Mouse (Mus musculus) forebrain, embryonic 16.5 days (tissue): ENCODE measurements at regions not wholly inside any gene's neighbourhood (a gene's known extent, or its start where the extent isn't known, plus 50 kb on each side); places are given as distances from the start of the nearest gene placed in this dataset.

ENCODE experiments used
- ATAC-seq: fragments of 200-750 bp; cut with Nextera tagmentation; 2 replicates; pipeline ENCODE4 v1.8.0; 2017; ENCODE audit warnings: mild to moderate bottlenecking, moderate library complexity
- H3K27ac ChIP-seq: fragments of 300-500 bp; sonication (generic); 2 replicates; pipeline ENCODE4 v1.5.1; 2014; ENCODE audit warnings: low read length, control low read depth
- H3K27me3 ChIP-seq: fragments of 300-500 bp; sonication (generic); replicated peaks from 2 replicates; pipeline ENCODE4 v1.6.1; 2014; ENCODE audit warnings: low read length; ENCODE audit not compliant: control insufficient read depth, insufficient read depth
- H3K36me3 ChIP-seq: fragments of 300-500 bp; sonication (generic); 2 replicates; pipeline ENCODE4 v1.6.1; 2014; ENCODE audit not compliant: control insufficient read depth, insufficient read depth
- H3K4me1 ChIP-seq: fragments of 300-500 bp; sonication (generic); replicated peaks from 2 replicates; pipeline ENCODE4 v1.6.1; 2014; ENCODE audit warnings: low read length; ENCODE audit not compliant: control insufficient read depth, insufficient read depth
- H3K4me2 ChIP-seq: fragments of 300-500 bp; sonication (generic); 2 replicates; pipeline ENCODE4 v1.6.1; 2014; ENCODE audit warnings: mild to moderate bottlenecking, low read length, control low read depth
- H3K4me3 ChIP-seq: fragments of 300-500 bp; sonication (generic); replicated peaks from 2 replicates; pipeline ENCODE4 v1.5.1; 2014; ENCODE audit warnings: mild to moderate bottlenecking, low read length, control low read depth
- H3K9ac ChIP-seq: fragments of 300-500 bp; sonication (generic); replicated peaks from 2 replicates; pipeline ENCODE4 v1.6.1; 2014; ENCODE audit warnings: low read depth, low read length, control low read depth
- H3K9me3 ChIP-seq: fragments of 300-500 bp; sonication (generic); 2 replicates; pipeline ENCODE4 v1.6.1; 2016; ENCODE audit warnings: low read length; ENCODE audit not compliant: control insufficient read depth
- WGBS: fragments of 180-500 bp; shearing (Covaris S2); extraction: QIAGEN DNeasy Blood & Tissue Kit; methylation state at CpG from one replicate; pipeline ENCODE4 v1.1.7; 2014; 5-methylcytosine and 5-hydroxymethylcytosine counted together

DNA sequence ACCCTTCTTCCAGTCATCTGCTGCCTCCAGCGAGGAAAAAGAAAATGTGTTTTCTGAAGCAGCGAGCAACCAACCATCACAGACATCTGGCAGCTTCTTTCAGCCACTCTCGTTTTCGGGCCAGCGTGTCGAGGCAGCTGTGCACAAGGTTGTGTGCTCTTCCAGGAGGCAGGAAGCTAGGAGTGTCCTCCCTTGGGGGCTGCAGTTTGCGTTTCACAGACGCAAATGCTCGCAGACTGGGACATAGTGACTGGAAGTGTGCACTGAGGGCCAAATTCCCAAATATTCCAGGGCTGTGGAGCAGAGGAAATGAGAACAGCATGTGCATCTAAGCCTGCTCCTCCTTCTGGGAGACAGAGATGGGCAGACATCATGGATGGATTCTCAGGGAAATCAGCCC, 105.6 kb downstream of the Gas1 start:
- no peak overlapping the region for H3K4me3 ChIP-seq
- no peak overlapping the region for H3K9ac ChIP-seq
- WGBS = 78% methylated on average over 9 of the region's 9 CpGs
- no peak for ATAC-seq
- no peaks in the 10 kb centered on the region for H3K27me3 ChIP-seq
- no peak overlapping the region for H3K27ac ChIP-seq
- H3K9me3 ChIP-seq = no peaks in the 10 kb centered on the region
- no peak overlapping the region for H3K4me2 ChIP-seq
- H3K36me3 ChIP-seq = no peaks in the 10 kb centered on the region
- no peaks in the 10 kb centered on the region for H3K4me1 ChIP-seq

DNA sequence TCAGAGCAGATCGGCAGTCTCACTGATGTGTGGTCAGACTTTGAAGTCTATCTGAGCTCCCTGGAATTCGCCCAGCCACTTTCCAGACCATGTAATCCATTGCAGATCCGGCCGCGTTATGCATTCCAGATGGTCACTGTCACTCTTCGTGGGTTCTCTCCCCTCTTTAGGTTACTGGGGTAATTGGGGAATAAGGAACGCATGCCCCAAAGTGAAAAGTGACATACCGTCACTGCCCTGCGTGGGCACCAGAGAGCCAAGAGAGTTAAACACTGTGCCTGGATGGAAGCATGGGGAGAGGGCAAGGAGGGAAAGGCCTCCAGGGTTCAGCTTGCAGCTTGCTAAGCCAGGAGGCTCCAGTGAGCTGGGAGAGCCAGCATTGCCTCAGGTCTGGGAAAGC, 108.0 kb downstream of the Gas1 start:
- no peak for ATAC-seq
- H3K27ac ChIP-seq = no peak overlapping the region
- no peaks in the 10 kb centered on the region for H3K27me3 ChIP-seq
- H3K9me3 ChIP-seq = no peaks in the 10 kb centered on the region
- H3K36me3 ChIP-seq = no peaks in the 10 kb centered on the region
- no peaks in the 10 kb centered on the region for H3K4me1 ChIP-seq
- no peak overlapping the region for H3K9ac ChIP-seq
- H3K4me2 ChIP-seq = no peak overlapping the region
- H3K4me3 ChIP-seq = no peak overlapping the region
- 66% methylated on average over 9 of the region's 9 CpGs for WGBS

DNA sequence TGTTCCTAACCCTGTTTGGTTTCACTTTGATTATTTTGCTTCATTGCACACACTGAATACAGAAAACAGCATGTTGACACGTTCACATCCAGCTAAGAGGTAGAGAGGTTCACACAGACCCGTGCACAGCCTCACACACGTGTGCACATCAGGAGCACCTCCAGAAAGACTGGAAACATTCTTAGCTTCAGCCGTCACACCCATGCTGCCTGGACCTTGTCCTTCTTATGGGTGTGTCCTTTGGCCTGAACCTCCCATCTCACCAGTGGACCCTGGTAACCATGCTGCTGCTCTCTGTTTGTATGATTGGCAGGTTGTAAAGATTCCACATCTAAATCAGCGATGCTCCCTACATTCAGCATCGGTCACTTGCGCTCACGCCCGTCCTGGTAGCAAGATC, 109.8 kb downstream of the Gas1 start:
- no peaks in the 10 kb centered on the region for H3K4me1 ChIP-seq
- H3K9ac ChIP-seq = no peak overlapping the region
- ATAC-seq = no peak
- WGBS = 66% methylated on average over 9 of the region's 9 CpGs
- H3K27me3 ChIP-seq = no peaks in the 10 kb centered on the region
- no peaks in the 10 kb centered on the region for H3K36me3 ChIP-seq
- no peak overlapping the region for H3K4me2 ChIP-seq
- H3K9me3 ChIP-seq = no peaks in the 10 kb centered on the region
- no peak overlapping the region for H3K27ac ChIP-seq
- H3K4me3 ChIP-seq = no peak overlapping the region

DNA sequence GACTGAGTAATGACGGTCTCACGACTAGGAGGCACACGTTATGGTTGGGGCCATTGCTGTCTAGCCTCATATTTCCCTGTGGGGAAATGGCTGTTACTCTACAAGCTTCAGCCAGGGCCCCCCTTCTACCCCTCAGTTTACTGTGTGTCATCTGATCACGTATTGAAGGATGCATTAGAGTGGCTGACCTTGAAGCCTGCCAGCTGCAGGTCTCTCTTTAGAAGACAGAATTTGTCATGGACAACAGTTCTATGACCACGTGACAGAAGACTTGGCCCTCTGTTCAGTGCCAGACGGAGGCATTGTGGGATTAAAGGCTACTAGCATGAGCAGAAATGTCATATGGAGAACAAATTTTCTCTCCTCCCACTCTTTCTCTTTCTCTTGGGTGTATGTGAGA, 115.6 kb downstream of the Gas1 start:
- Histone ChIP-seq H3K27me3 (no peaks in the 10 kb centered on the region), H3K27ac (no peak overlapping the region), H3K9ac (no peak overlapping the region), H3K4me3 (no peak overlapping the region), H3K4me2 (no peak overlapping the region), H3K9me3 (no peaks in the 10 kb centered on the region), H3K4me1 (peaks cover 12% of the 10 kb centered on the region; the same call in 1 of the 2 replicates), H3K36me3 (no peaks in the 10 kb centered on the region)
- 78% methylated on average over 6 of the region's 6 CpGs for WGBS
- no peak for ATAC-seq

DNA sequence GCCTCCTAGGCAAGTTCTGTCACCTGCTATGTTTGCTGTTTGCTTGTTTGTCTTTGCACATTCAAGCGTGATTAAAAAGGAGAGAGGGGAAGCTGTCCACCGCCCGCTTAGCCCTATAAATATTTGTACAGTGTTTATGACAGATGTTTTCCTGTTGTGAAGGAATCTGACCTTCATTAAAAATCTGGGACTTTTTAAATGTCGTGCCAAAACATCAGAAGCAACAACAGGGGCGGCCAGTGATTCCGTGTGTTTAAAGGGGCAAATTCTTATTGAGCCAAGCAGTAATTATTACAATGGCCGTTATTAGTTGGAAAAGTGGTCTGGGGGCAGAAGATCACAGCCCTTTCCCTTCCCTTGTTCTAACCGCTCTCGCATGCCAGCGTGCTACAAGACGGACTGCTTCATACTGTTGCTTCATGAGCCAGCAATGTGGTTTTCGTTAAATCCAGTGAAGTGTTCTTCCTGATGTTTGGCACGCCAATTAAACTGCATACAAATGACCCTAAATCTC, 119.3 kb downstream of the Gas1 start:
- no peak for ATAC-seq
- Histone ChIP-seq H3K27me3 (no peaks in the 10 kb centered on the region), H3K4me3 (no peak overlapping the region), H3K9ac (no peak overlapping the region), H3K36me3 (no peaks in the 10 kb centered on the region), H3K9me3 (no peaks in the 10 kb centered on the region), H3K4me1 (peaks cover 12% of the 10 kb centered on the region; the same call in 1 of the 2 replicates), H3K4me2 (no peak overlapping the region), H3K27ac (no peak overlapping the region)
- WGBS = 7% methylated on average over 13 of the region's 13 CpGs

DNA sequence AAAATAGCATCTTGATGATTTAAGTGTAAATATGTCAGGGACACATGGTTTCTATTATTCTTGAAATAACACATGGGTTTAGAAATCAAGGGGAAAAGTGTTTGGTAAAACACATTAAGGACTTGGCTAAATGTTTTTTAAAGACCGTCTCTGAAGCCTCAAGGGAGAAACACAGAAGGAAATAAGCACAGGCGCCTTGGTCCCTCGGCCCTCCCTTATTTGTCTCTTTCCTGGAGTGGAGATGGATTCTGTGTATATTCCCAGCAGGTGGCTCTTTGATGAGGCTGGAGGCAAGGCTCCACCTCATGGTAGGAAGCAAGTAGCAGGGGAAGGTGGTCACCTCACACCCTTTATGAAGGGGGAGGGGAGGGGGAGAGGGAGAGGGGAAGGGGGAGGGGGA, 122.6 kb downstream of the Gas1 start:
- no peak overlapping the region for H3K4me3 ChIP-seq
- WGBS = 35% methylated on average over 3 of the region's 3 CpGs
- ATAC-seq = no peak
- peaks cover 12% of the 10 kb centered on the region; the same call in 1 of the 2 replicates for H3K4me1 ChIP-seq
- no peaks in the 10 kb centered on the region for H3K9me3 ChIP-seq
- no peaks in the 10 kb centered on the region for H3K36me3 ChIP-seq
- no peak overlapping the region for H3K9ac ChIP-seq
- no peak overlapping the region for H3K4me2 ChIP-seq
- no peak overlapping the region for H3K27ac ChIP-seq
- H3K27me3 ChIP-seq = no peaks in the 10 kb centered on the region

DNA sequence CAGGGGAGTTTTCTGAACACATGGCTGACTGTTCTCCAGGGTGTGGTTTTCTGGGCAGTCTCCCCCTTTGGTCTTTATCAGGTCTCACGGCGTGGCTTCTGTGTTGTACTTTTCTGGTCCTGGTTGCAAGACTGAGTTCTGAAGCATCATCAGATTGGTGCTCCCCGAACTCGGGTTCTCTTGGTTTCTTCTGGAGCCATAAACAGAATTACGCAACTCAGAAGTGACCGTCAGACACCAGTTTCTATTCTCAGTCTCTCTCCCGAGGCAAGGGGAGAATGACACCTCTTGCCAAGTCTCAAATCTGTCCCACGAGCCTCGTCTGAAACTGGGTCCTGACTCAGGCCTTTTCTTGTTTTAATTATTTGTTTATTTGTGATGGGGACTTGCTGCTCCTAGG, 123.1 kb downstream of the Gas1 start:
- no peaks in the 10 kb centered on the region for H3K27me3 ChIP-seq
- H3K4me3 ChIP-seq = no peak overlapping the region
- no peaks in the 10 kb centered on the region for H3K36me3 ChIP-seq
- peaks cover 12% of the 10 kb centered on the region; the same call in 1 of the 2 replicates for H3K4me1 ChIP-seq
- 68% methylated on average over 9 of the region's 9 CpGs for WGBS
- no peak overlapping the region for H3K4me2 ChIP-seq
- no peaks in the 10 kb centered on the region for H3K9me3 ChIP-seq
- H3K9ac ChIP-seq = no peak overlapping the region
- ATAC-seq = no peak
- no peak overlapping the region for H3K27ac ChIP-seq

DNA sequence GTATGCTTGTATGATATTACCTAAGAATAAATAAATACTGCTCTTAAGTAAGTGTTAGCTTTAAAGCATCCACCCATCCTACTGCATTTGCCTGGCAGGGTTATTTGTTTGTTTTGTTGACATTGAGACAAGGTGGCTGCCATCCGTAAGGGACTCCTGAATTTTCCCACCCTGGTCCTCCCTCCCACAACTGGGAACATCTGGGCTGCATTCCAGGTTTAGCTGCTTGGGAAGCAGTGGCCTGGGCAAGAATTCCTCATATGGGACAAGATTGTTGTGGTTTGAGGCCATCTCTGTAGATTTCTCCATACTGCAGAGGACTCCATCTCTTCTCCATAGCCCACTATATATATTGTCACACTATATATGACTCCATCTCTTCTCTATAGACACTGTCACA, 125.3 kb downstream of the Gas1 start:
- Histone ChIP-seq H3K9ac (no peak overlapping the region), H3K9me3 (no peaks in the 10 kb centered on the region), H3K27ac (no peak overlapping the region), H3K4me3 (no peak overlapping the region), H3K4me1 (peaks cover 15% of the 10 kb centered on the region), H3K27me3 (no peaks in the 10 kb centered on the region), H3K4me2 (no peak overlapping the region), H3K36me3 (no peaks in the 10 kb centered on the region)
- no peak for ATAC-seq
- WGBS = 59% methylated on average over 1 of the region's 1 CpGs

DNA sequence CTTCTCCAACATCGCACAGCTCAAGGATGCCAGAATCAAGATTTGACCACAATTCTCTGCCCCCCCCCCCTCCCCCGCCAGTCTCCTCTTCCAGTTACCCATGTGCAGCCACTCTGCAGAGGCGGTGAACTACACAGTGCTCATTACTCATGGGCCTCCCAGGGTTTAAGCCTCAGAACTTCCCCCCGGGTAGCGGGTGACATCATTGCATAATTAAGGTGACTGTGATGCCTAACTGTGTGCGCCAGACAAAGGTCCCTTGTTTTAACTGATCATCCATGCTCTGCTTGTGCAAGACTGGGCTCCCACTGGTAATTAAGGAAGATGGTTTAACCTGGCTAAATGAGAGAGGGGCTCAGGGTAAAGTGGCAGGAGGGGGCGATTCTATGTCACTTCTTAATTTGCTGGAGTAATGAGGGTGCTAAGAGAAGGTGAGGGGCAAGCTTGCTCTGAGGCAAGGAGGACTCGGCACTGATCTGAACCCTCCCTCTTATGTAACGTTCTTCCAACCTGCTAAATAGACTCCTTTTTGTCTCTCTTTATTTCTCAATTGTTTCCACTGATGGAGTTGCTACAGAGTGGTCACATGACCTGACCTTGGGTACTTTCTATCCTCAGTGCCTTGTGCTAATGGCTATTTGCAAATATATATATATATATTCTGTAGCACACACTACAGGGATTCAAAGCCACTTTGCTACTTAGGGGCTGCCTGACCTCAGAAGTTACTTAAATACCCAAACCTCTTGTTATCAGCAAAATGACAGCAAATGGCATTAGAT, 126.2 kb downstream of the Gas1 start:
- WGBS = 11% methylated on average over 9 of the region's 9 CpGs
- no peak overlapping the region for H3K27ac ChIP-seq
- no peaks in the 10 kb centered on the region for H3K27me3 ChIP-seq

More for the DNA sequence above, 126.2 kb downstream of the Gas1 start:
- Histone ChIP-seq H3K4me3 (no peak overlapping the region), H3K9me3 (no peaks in the 10 kb centered on the region), H3K4me1 (peaks cover 20% of the 10 kb centered on the region), H3K9ac (no peak overlapping the region), H3K4me2 (no peak overlapping the region), H3K36me3 (no peaks in the 10 kb centered on the region)
- ATAC-seq = peak; percentile 92
